Mouse (Mus musculus): ENCODE data around the gene Hspa12a.

The Hspa12a gene

DNA sequence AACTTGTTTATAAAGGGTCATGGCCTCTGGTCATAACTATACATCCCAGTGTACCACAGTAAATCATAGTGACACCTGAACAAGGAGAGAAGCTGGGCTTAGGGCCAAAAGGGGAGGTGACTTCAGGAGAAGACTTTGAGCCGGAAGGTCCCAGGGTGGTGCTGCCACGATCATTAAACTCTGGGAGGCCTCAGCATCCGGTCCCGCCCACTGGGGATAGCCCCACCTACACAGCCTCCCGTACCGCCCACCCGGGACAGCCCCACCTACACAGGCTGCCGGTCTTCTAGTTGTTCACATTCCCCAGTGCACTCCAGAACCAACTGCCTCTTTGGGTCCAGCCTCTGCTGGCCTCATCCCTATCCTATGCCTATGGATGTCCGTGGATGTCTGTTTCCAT is 184.0 kb downstream of the Hspa12a start, which contains the start of gene Pnliprp2:
Gene Pnliprp2 (plus strand): TSS at position 297 of the 400 bp plus-strand sequence.
- no peak for DNase-seq (ENCODE audit: low read depth, low spot score)

GRCm38 (mm10) chr19:58758871-58759270 is 184.6 kb downstream of the Hspa12a start:
- no peak for DNase-seq (ENCODE audit: low read depth, low spot score)

- no peak for DNase-seq (ENCODE audit: low read depth, low spot score)
These were observed 191.9 kb downstream of the Hspa12a start for GRCm38 (mm10) chr19:58751504-58751903.

DNA sequence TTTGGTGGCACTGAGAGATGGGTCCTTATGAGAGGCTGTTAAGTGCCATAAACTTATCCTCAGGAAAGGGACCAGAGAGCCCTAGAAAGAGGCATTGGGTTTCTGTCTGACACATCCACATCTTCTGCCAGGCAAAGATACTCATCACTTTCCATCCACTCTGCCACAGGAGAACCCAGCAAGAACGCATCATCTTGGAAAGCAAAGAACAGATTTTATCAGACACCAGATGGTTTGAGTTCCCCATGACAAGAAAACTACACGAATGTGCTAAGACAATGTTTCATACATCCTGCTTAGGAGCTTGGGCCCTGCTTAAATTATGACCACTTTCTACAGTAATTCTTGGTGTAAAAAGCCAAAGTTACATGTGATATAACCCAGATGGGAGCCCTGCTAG is 192.6 kb downstream of the Hspa12a start:
- no peak for DNase-seq (ENCODE audit: low read depth, low spot score)

DNA sequence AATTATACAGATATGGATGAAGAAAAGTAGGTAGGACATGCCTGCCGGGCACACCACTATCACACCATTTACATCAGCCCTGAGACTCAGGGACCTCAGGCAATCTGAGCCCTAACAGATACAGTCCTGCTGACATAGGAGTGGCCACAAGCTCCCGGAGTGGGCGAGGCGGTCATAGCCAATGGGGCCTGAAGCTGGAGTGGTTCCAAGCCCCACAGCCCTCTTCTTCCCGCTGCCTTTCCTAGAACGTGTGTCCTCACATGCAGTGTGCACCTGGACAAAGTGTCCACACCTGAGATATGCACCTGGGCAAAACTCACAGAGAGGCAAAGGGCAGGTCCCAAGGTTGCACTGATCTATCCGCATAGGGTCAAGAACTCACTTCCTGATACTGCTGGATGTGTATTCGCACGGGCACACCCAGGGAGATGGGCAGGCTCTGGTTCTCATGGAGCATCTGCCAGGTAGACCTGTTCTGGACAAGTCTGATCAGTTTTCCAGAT is 195.9 kb downstream of the Hspa12a start:
- no peak for DNase-seq (ENCODE audit: low read depth, low spot score)
